In genomic region chr11:16637679-16638078, GRCm38 (mm10) we compare ENCODE assay signal across 24 mouse cellular contexts.
DNase-seq lines count a peak whose midpoint lies in the region; ATAC-seq and TF ChIP-seq lines count a peak whose summit lies in the region.
"Had no signal": no experiment of that assay in that cellular context is flagged by ENCODE, and none has a peak within 500 bp of the region (broad histone marks: within the 10 kb centered on the region; RNA-seq: fewer than 3 reads in every experiment).

No protein-coding gene starts in this region.

- no peaks in the 10 kb centered on the region for H3K9me3 ChIP-seq in liver, postnatal 0 days (ENCODE audit: low read length)
- H3K9me3 ChIP-seq in liver, embryonic 11.5 days (ENCODE audit: control insufficient read depth, low read length), result no peaks in the 10 kb centered on the region
- H3K9me3 ChIP-seq in kidney, embryonic 15.5 days (replicated peaks), result no peaks in the 10 kb centered on the region
- H3K9me3 ChIP-seq: embryonic facial prominence, embryonic 15.5 days; forebrain, embryonic 10.5 days; hindbrain, embryonic 12.5 days had no signal

- no peaks in the 10 kb centered on the region for H3K27me3 ChIP-seq in liver, postnatal 0 days (ENCODE audit: insufficient read depth, low read length)
- no peaks in the 10 kb centered on the region for H3K27me3 ChIP-seq in liver, embryonic 11.5 days (replicated peaks; ENCODE audit: control insufficient read depth, insufficient read depth, low read length)
- no peaks in the 10 kb centered on the region for H3K27me3 ChIP-seq in splenic B cell, adult 2 months (ENCODE audit: control insufficient read depth, insufficient read depth, low read length, poor library complexity, severe bottlenecking)
- no peaks in the 10 kb centered on the region for H3K27me3 ChIP-seq in kidney, embryonic 15.5 days
- H3K27me3 ChIP-seq: CH12.LX; embryonic facial prominence, embryonic 15.5 days; hindbrain, embryonic 12.5 days; Patski had no signal

- no peak overlapping the region for H3K4me3 ChIP-seq in liver, postnatal 0 days (ENCODE audit: low read depth, low read length)
- no peak overlapping the region for H3K4me3 ChIP-seq in liver, embryonic 11.5 days (ENCODE audit: low read depth, low read length)
- H3K4me3 ChIP-seq in kidney, embryonic 15.5 days (replicated peaks), result no peak overlapping the region
- H3K4me3 ChIP-seq: embryonic facial prominence, embryonic 15.5 days; erythroblast, embryonic 14.5 days; forebrain, embryonic 10.5 days; gastrocnemius, adult 2 months; hindbrain, embryonic 12.5 days had no signal

- 63% methylated on average over 2 of the region's 2 CpGs for WGBS in liver, postnatal 0 days (ENCODE audit: insufficient replicate concordance)
- WGBS in liver, embryonic 11.5 days, result 67% methylated on average over 2 of the region's 2 CpGs
- WGBS in kidney, embryonic 15.5 days, result 80% methylated on average over 2 of the region's 2 CpGs

- no peak for TF ChIP-seq CTCF in liver, postnatal 0 days (IDR thresholded peaks at IDR 0.05; ENCODE audit: low read depth)

- no peaks in the 10 kb centered on the region for H3K4me1 ChIP-seq in liver, postnatal 0 days (ENCODE audit: insufficient read depth)
- H3K4me1 ChIP-seq in liver, embryonic 11.5 days (replicated peaks; ENCODE audit: control insufficient read depth, insufficient read depth, low read length), result no peaks in the 10 kb centered on the region
- no peaks in the 10 kb centered on the region for H3K4me1 ChIP-seq in kidney, embryonic 15.5 days
- H3K4me1 ChIP-seq: embryonic facial prominence, embryonic 15.5 days; forebrain, embryonic 10.5 days; hindbrain, embryonic 12.5 days had no signal

- ATAC-seq in liver, postnatal 0 days, result peak; percentile 23; the same call in 1 of the 2 replicates
- ATAC-seq in liver, embryonic 11.5 days (replicated peaks; ENCODE audit: low FRiP score), result no peak
- ATAC-seq in common myeloid progenitor, adult 5-6 weeks (replicated peaks; ENCODE audit: low read depth, poor library complexity, severe bottlenecking), result peak; percentile 56; the same call in 1 of the 2 replicates
- ATAC-seq in megakaryocyte progenitor cell, adult 5-6 weeks (replicated peaks; ENCODE audit: poor library complexity), result peak; percentile 98
- ATAC-seq in kidney, embryonic 15.5 days (replicated peaks; ENCODE audit: low FRiP score), result no peak
- ATAC-seq: activated CD4-positive, CD25-positive, alpha-beta regulatory T cell, adult 4 months; forebrain, embryonic 14.5 days; Patski had no signal

- H3K9ac ChIP-seq in liver, postnatal 0 days (replicated peaks), result no peak overlapping the region
- no peak overlapping the region for H3K9ac ChIP-seq in liver, embryonic 11.5 days (ENCODE audit: low read depth, low read length)
- no peak overlapping the region for H3K9ac ChIP-seq in kidney, embryonic 15.5 days
- H3K9ac ChIP-seq: embryonic facial prominence, embryonic 15.5 days; hindbrain, embryonic 12.5 days had no signal

- no peak overlapping the region for H3K27ac ChIP-seq in liver, postnatal 0 days (ENCODE audit: low read depth)
- H3K27ac ChIP-seq in liver, embryonic 11.5 days (ENCODE audit: low read depth, low read length), result no peak overlapping the region
- no peak overlapping the region for H3K27ac ChIP-seq in kidney, embryonic 15.5 days
- H3K27ac ChIP-seq: embryonic facial prominence, embryonic 15.5 days; forebrain, embryonic 10.5 days; gastrocnemius, adult 2 months; hindbrain, embryonic 12.5 days had no signal

- H3K4me2 ChIP-seq in liver, postnatal 0 days (ENCODE audit: low read depth, low read length), result no peak overlapping the region
- no peak overlapping the region for H3K4me2 ChIP-seq in liver, embryonic 11.5 days
- H3K4me2 ChIP-seq in kidney, embryonic 15.5 days, result no peak overlapping the region
- H3K4me2 ChIP-seq: embryonic facial prominence, embryonic 15.5 days; hindbrain, embryonic 12.5 days had no signal

- DNase-seq in liver, postnatal 0 days, result no peak
- DNase-seq in liver, embryonic 11.5 days (ENCODE audit: low spot score), result no peak
- DNase-seq in splenic B cell, adult 2 months (ENCODE audit: low read depth, low spot score), result peak; percentile 10
- no peak for DNase-seq in cerebellum, adult 18-20 months
- DNase-seq: adrenal gland, postnatal 14 days; cerebellum, adult 2 months; cerebellum, postnatal 10 days; embryo, embryonic 11 days; gastrocnemius, adult 2 months; gastrocnemius, postnatal 25 days; heart, adult 11 months; heart, postnatal 10 days; heart, postnatal 4 days had no signal

- no peak for TF ChIP-seq EP300 in liver, postnatal 0 days (IDR thresholded peaks at IDR 0.05; ENCODE audit: low read depth)

- no peaks in the 10 kb centered on the region for H3K36me3 ChIP-seq in liver, postnatal 0 days (replicated peaks; ENCODE audit: insufficient read depth, low read length)
- H3K36me3 ChIP-seq in liver, embryonic 11.5 days (ENCODE audit: control insufficient read depth, insufficient read depth, low read length), result no peaks in the 10 kb centered on the region
- H3K36me3 ChIP-seq in splenic B cell, adult 2 months (ENCODE audit: control insufficient read depth, insufficient read depth, low read length, poor library complexity, severe bottlenecking), result no peaks in the 10 kb centered on the region
- H3K36me3 ChIP-seq in kidney, embryonic 15.5 days, result no peaks in the 10 kb centered on the region
- H3K36me3 ChIP-seq: embryonic facial prominence, embryonic 15.5 days; forebrain, embryonic 10.5 days; hindbrain, embryonic 12.5 days had no signal

Comparison
In these comparisons a context has a peak if more than half of its experiments do, and no peak if none do; other contexts are left out.
1. ATAC-seq: peak in liver, postnatal 0 days (single experiment), common myeloid progenitor, adult 5-6 weeks (single experiment) and megakaryocyte progenitor cell, adult 5-6 weeks (single experiment); none in liver, embryonic 11.5 days (single experiment) and kidney, embryonic 15.5 days (single experiment).